Mouse (Mus musculus) heart, embryonic 14.5 days (tissue): ENCODE measurements around the gene Cers1. TPM values are rescaled to one million over a fixed set of nuclear protein-coding genes. Genes with fewer than 3 reads are reported as not detected.

Experiments
- ATAC-seq: fragments of 200-750 bp; cut with Nextera tagmentation; 2 replicates; pipeline ENCODE4 v1.8.0; 2017; ENCODE audit warnings: low read depth, moderate TSS enrichment; ENCODE audit not compliant: insufficient number of reproducible peaks, insufficient read depth, low FRiP score
- H3K27ac ChIP-seq, 2 experiments: fragments of 200-500 bp in 1 of 2; fragments of 300-500 bp in 1 of 2; sonication (generic) in 1 of 2; replicated peaks in 1 of 2; 2 replicates each; pipeline ENCODE4 v1.5.1; 2012 to 2014; ENCODE audit warnings: low read depth in 2 of 2, low read length in 2 of 2, control low read depth in 1 of 2, mild to moderate bottlenecking in 1 of 2, mixed read lengths in 1 of 2; ENCODE audit not compliant: control insufficient read depth in 1 of 2, insufficient read depth in 1 of 2
- H3K27me3 ChIP-seq: fragments of 300-500 bp; sonication (generic); 2 replicates; pipeline ENCODE4 v1.6.1; 2014; ENCODE audit warnings: mild to moderate bottlenecking, low read length, control low read depth; ENCODE audit not compliant: control insufficient read depth, insufficient read depth
- H3K36me3 ChIP-seq: fragments of 300-500 bp; sonication (generic); 2 replicates; pipeline ENCODE4 v1.6.1; 2014; ENCODE audit warnings: mild to moderate bottlenecking, control low read depth, low read length, mixed read lengths; ENCODE audit not compliant: control insufficient read depth, insufficient read depth
- H3K4me1 ChIP-seq, 2 experiments: fragments of 200-500 bp in 1 of 2; fragments of 300-500 bp in 1 of 2; sonication (generic) in 1 of 2; 2 replicates each; pipeline ENCODE4 v1.6.1; 2012 to 2014; ENCODE audit warnings: low read length in 2 of 2, control low read depth in 1 of 2, mixed read lengths in 1 of 2; ENCODE audit not compliant: control insufficient read depth in 2 of 2, insufficient read depth in 2 of 2
- H3K4me2 ChIP-seq: fragments of 300-500 bp; sonication (generic); 2 replicates; pipeline ENCODE4 v1.6.1; 2014; ENCODE audit warnings: mild to moderate bottlenecking, low read length
- H3K4me3 ChIP-seq, 2 experiments: fragments of 200-500 bp in 1 of 2; fragments of 300-500 bp in 1 of 2; sonication (generic) in 1 of 2; 2 replicates each; pipeline ENCODE4 v1.5.1; 2012 to 2014; ENCODE audit warnings: low read length in 2 of 2, mild to moderate bottlenecking in 2 of 2, control low read depth in 1 of 2, low read depth in 1 of 2, moderate library complexity in 1 of 2; ENCODE audit not compliant: control insufficient read depth in 1 of 2, insufficient read depth in 1 of 2
- H3K9ac ChIP-seq: fragments of 300-500 bp; sonication (generic); 2 replicates; pipeline ENCODE4 v1.6.1; 2014; ENCODE audit warnings: mild to moderate bottlenecking, low read length
- H3K9me3 ChIP-seq: fragments of 300-500 bp; sonication (generic); 2 replicates; pipeline ENCODE4 v1.6.1; 2016; ENCODE audit warnings: low read length, control low read depth; ENCODE audit not compliant: control insufficient read depth
- WGBS: fragments of 180-500 bp; shearing (Covaris S2); extraction: QIAGEN DNeasy Blood & Tissue Kit; methylation state at CpG from one replicate; pipeline ENCODE4 v1.1.7; 2014; 5-methylcytosine and 5-hydroxymethylcytosine counted together
- polyA plus RNA-seq: library from polyadenylated mRNA; unstranded; fragments of >200 nt; fragmentation: Nextera tagmentation; extraction: Ambion mirVana; gene quantifications from 2 replicates; pipeline ENCODE4 v1.2.1, GENCODE M21; 2014

Cers1 gene
- polyA plus RNA-seq, 1 experiment from 2014 or later, result 2.3 TPM

GRCm38 (mm10) chr8:70330741-70331364 is 15.3 kb downstream of the Cers1 start:
- H3K4me2 ChIP-seq, result peak overlapping the region; percentile 52
- WGBS, result 34% methylated on average over 53 of the region's 53 CpGs
- peaks cover 49% of the 10 kb centered on the region for H3K36me3 ChIP-seq
- peak overlapping the region; percentile 2; the same call in 1 of the 2 replicates for H3K9ac ChIP-seq
- H3K9me3 ChIP-seq, result no peaks in the 10 kb centered on the region
- H3K4me1 ChIP-seq, result peaks cover 11 to 21% of the 10 kb centered on the region in 2 experiments; a peak in 3 of 4 replicates
- no peak overlapping the region for H3K27ac ChIP-seq
- H3K27me3 ChIP-seq, result peaks cover 6% of the 10 kb centered on the region; the same call in 1 of the 2 replicates
- 0 out of 4 replicates have a peak overlapping the region, but pooled peaks of 1 of the 2 experiments have one; percentile 7 for H3K4me3 ChIP-seq
- peak; percentile 63; the same call in 1 of the 2 replicates for ATAC-seq

DNA sequence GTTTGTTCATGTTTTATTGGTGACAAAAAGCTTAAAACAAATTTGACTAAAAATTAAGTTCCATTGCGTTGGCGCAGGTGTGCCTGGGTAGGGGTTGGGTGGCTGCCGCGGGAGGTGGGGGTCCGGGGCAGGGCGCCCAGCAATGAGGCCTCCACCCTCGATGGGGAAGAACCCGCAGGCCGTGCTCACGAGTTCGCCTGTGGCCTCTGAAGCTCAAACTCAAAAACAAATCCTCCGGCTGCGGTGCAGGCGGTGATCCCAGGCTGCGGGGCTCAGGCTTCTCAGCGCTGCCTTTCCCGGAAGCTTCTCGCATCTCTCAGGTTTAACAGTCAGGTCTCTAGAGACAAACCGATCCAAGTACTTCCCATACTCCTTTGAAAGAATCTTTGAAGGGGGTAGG is 16.0 kb downstream of the Cers1 start:
- no peak overlapping the region for H3K27ac ChIP-seq
- H3K4me1 ChIP-seq, result peaks cover 11 to 21% of the 10 kb centered on the region in 2 experiments; a peak in 3 of 4 replicates
- peaks cover 56% of the 10 kb centered on the region for H3K36me3 ChIP-seq
- no peak overlapping the region for H3K9ac ChIP-seq
- no peak overlapping the region for H3K4me3 ChIP-seq
- no peak for ATAC-seq
- no peak overlapping the region for H3K4me2 ChIP-seq
- WGBS, result 83% methylated on average over 19 of the region's 19 CpGs
- H3K9me3 ChIP-seq, result no peaks in the 10 kb centered on the region
- peaks cover 6% of the 10 kb centered on the region; the same call in 1 of the 2 replicates for H3K27me3 ChIP-seq

GRCm38 (mm10) chr8:70332070-70332877 is 16.7 kb downstream of the Cers1 start:
- whole genome bisulfite sequencing, result 29% methylated on average over 41 of the region's 41 CpGs
- no peak for ATAC-seq
- Histone ChIP-seq H3K36me3 (peaks cover 63% of the 10 kb centered on the region), H3K9ac (no peak overlapping the region), H3K9me3 (no peaks in the 10 kb centered on the region), H3K4me1 (peaks cover 11 to 21% of the 10 kb centered on the region in 2 experiments; a peak in 3 of 4 replicates), H3K4me2 (no peak overlapping the region), H3K27me3 (peaks cover 6% of the 10 kb centered on the region; the same call in 1 of the 2 replicates), H3K27ac (no peak overlapping the region), H3K4me3 (no peak overlapping the region)

DNA sequence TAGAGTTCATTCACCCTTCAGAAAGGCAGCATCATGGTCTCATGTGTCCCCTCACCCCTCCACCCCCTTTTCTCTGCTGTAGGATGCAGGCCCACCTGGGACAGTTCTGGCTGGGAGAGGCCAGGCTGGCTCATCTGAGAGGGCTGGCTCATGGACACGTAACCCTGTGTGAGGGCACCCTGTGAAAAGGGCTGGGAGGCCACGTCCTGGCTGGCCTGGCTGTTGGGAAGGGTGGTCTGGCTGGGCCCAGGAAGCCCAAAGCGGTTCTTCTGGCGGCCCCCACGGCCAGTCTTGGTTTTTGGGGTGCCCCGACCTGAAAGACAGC is 17.3 kb downstream of the Cers1 start:
- peaks cover 11 to 21% of the 10 kb centered on the region in 2 experiments; a peak in 3 of 4 replicates for H3K4me1 ChIP-seq
- H3K9me3 ChIP-seq, result no peaks in the 10 kb centered on the region
- WGBS, result 93% methylated on average over 6 of the region's 6 CpGs
- H3K27me3 ChIP-seq, result peaks cover 6% of the 10 kb centered on the region; the same call in 1 of the 2 replicates
- H3K36me3 ChIP-seq, result peaks cover 69% of the 10 kb centered on the region
- no peak overlapping the region for H3K4me2 ChIP-seq
- H3K9ac ChIP-seq, result no peak overlapping the region
- no peak overlapping the region for H3K27ac ChIP-seq
- H3K4me3 ChIP-seq, result no peak overlapping the region
- no peak for ATAC-seq

DNA sequence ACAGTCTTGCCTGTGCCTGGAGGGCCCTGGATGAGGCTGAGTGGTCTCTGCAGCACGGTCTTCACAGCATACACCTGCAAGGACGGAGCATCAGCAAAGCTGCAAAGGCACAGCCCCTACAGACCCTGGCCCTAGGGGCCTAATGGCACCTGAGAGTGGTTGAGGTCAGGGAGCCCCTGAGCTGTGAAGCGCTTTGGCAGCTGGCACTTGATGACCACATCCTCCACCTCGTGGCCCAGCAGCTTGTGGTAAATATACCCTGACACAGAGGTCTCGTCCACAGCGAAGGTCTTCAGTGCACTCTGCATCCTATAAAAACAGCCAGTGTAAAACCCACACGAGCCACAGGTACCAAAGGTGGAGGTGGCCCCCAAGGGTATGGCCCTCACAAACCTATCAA is 23.4 kb downstream of the Cers1 start:
- Histone ChIP-seq H3K27me3 (no peaks in the 10 kb centered on the region), H3K4me3 (no peak overlapping the region), H3K4me2 (no peak overlapping the region), H3K9ac (no peak overlapping the region), H3K9me3 (no peaks in the 10 kb centered on the region), H3K27ac (no peak overlapping the region), H3K36me3 (peaks cover 100% of the 10 kb centered on the region), H3K4me1 (no peaks in the 10 kb centered on the region)
- 91% methylated on average over 7 of the region's 7 CpGs for WGBS
- no peak for ATAC-seq

DNA sequence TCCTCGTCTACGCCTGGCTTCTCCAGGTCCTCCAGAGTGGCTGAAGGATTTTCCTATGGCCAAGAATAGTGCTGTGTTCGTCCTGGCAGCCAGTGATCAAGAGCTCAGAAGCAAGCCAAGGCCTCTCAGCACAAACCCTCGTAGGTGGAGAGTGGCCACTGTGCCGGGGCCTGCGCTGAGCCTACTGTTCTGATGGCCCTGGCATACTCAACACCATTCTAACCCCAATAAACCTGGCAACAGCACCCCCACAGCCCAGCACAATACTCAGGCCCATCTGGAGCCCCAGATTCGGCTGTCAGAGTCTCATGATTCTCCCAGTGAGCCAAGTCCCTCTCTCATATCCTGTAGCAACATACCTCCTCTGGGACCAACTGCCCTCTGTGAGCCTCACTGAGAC is 25.1 kb downstream of the Cers1 start:
- H3K9ac ChIP-seq, result no peak overlapping the region
- H3K9me3 ChIP-seq, result no peaks in the 10 kb centered on the region
- H3K4me1 ChIP-seq, result no peaks in the 10 kb centered on the region
- peaks cover 86% of the 10 kb centered on the region for H3K36me3 ChIP-seq
- no peaks in the 10 kb centered on the region for H3K27me3 ChIP-seq
- H3K27ac ChIP-seq, result no peak overlapping the region
- H3K4me3 ChIP-seq, result no peak overlapping the region
- no peak overlapping the region for H3K4me2 ChIP-seq
- ATAC-seq, result no peak
- WGBS, result 84% methylated on average over 7 of the region's 7 CpGs

DNA sequence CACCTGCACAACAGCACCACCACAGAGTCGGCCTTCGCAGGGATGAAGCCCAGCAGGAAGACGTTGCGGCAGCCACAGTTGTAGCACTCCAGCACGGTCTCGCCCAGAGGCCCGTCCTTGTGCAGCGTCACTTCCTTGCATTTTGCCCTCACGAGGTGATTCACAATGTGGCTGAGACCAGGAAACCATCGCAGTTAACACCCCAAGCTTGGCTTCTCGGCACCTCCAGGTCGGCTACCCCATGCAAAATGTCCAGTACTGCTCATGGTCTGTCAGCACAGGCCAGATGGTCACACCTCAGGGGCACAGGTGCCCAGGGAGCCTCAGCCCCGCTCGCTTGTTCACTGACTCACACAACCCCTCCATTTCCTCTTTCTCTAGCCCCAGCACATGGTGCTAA is 26.4 kb downstream of the Cers1 start:
- Histone ChIP-seq H3K4me1 (no peaks in the 10 kb centered on the region), H3K36me3 (peaks cover 84% of the 10 kb centered on the region), H3K4me2 (no peak overlapping the region), H3K27me3 (no peaks in the 10 kb centered on the region), H3K4me3 (no peak overlapping the region), H3K9me3 (no peaks in the 10 kb centered on the region), H3K27ac (no peak overlapping the region), H3K9ac (no peak overlapping the region)
- 87% methylated on average over 14 of the region's 14 CpGs for WGBS
- ATAC-seq, result no peak
